15 mouse cellular contexts compared by ENCODE assay signal in genomic region chr10:71464417-71464816, GRCm38 (mm10).
"Had no signal": no experiment of that assay in that cellular context is flagged by ENCODE, and none has a peak within 500 bp of the region (broad histone marks: within the 10 kb centered on the region; RNA-seq: fewer than 3 reads in every experiment).

No protein-coding gene starts in this region.

- H3K36me3 ChIP-seq: neural tube, embryonic 15.5 days; stomach, embryonic 15.5 days had no signal

- H3K9me3 ChIP-seq: neural tube, embryonic 15.5 days; stomach, embryonic 15.5 days had no signal

- H3K4me3 ChIP-seq: neural tube, embryonic 15.5 days; stomach, embryonic 15.5 days had no signal

- DNase-seq: retina, postnatal 1 day; right cerebral cortex, adult 18-20 months; right cerebral cortex, postnatal 14 days; right cerebral cortex, postnatal 25 days; right cerebral cortex, postnatal 4 days; spleen, adult 18-20 months; thymus, adult 18-20 months; thymus, adult 2 months; thymus, postnatal 14 days; thymus, postnatal 25 days; thymus, postnatal 36 days; thymus, postnatal 4 days had no signal

- H3K9ac ChIP-seq: neural tube, embryonic 15.5 days; stomach, embryonic 15.5 days had no signal

- H3K27ac ChIP-seq: neural tube, embryonic 15.5 days; stomach, embryonic 15.5 days; stomach, postnatal 0 days had no signal

- H3K27me3 ChIP-seq: neural tube, embryonic 15.5 days; stomach, embryonic 15.5 days had no signal

- H3K4me1 ChIP-seq: neural tube, embryonic 15.5 days; stomach, embryonic 15.5 days had no signal

- H3K4me2 ChIP-seq: neural tube, embryonic 15.5 days; stomach, embryonic 15.5 days had no signal
